In genomic region chr2:156392461-156393154, GRCm38 (mm10) we compare ENCODE assay signal across 8 mouse cellular contexts. TPM values are rescaled to one million over a fixed set of nuclear protein-coding genes. Genes with fewer than 3 reads are reported as not detected.
DNase-seq lines count a peak whose midpoint lies in the region; ATAC-seq lines count a peak whose summit lies in the region.
"Not testable (repeated sequence)": the region's sequence is repeated elsewhere in the genome, so short reads cannot be mapped to it uniquely, and the experiment has no call there.

No protein-coding gene starts in this region.

- not testable (repeated sequence) for H3K4me1 ChIP-seq in hindbrain, embryonic 14.5 days (replicated peaks; ENCODE audit: control insufficient read depth, insufficient read depth, low read length)

- H3K27ac ChIP-seq in hindbrain, embryonic 14.5 days: not testable (repeated sequence)

- WGBS in hindbrain, embryonic 14.5 days: 0% methylated on average over 9 of the region's 63 CpGs

- DNase-seq in MN1 (ENCODE audit: low spot score): peak; percentile 87
- peak; percentile 75 for DNase-seq in cerebellum, adult 9-11 months
- peak; percentile 44 to 61 for DNase-seq in frontal cortex, postnatal 25 days (ENCODE audit: low spot score in 2 of 2)
- DNase-seq in hindbrain, embryonic 14.5 days (ENCODE audit: low spot score): peak; percentile 81
- DNase-seq in left cerebral cortex, adult 11 months (ENCODE audit: low spot score): peak; percentile 53
- peak; percentile 84 to 89 for DNase-seq in lung, postnatal 4 days
- peak; percentile 87 for DNase-seq in retina, postnatal 1 day
- DNase-seq in thymus, postnatal 4 days: peak; percentile 80

- peak; percentile 91 for ATAC-seq in hindbrain, embryonic 14.5 days (ENCODE audit: low FRiP score)

- H3K9me3 ChIP-seq in hindbrain, embryonic 14.5 days (ENCODE audit: control insufficient read depth, low read length): not testable (repeated sequence)

- peak overlapping the region; percentile 46 for H3K4me2 ChIP-seq in hindbrain, embryonic 14.5 days (replicated peaks)

- not testable (repeated sequence) for H3K9ac ChIP-seq in hindbrain, embryonic 14.5 days

- peak overlapping the region; percentile 35 for H3K4me3 ChIP-seq in hindbrain, embryonic 14.5 days (replicated peaks; ENCODE audit: low read length)

- H3K36me3 ChIP-seq in hindbrain, embryonic 14.5 days (replicated peaks; ENCODE audit: control insufficient read depth, insufficient read depth): not testable (repeated sequence)

- not testable (repeated sequence) for H3K27me3 ChIP-seq in hindbrain, embryonic 14.5 days (ENCODE audit: control insufficient read depth, insufficient read depth, low read length)

RNA-seq across cellular contexts. Expression of gene Epb41l1, which starts 28.1 kb away (rescaled TPM):
- polyA plus RNA-seq in hindbrain, embryonic 14.5 days (2014; fragmentation: Nextera tagmentation; extraction: Ambion mirVana): 19.5 and 24.3 TPM in 2 replicates
